Mouse (Mus musculus) bone marrow macrophage, adult 2 months (primary cell): ENCODE data around the gene Gpr62.

Source experiments
- CTCF ChIP-seq: IDR thresholded peaks from 2 replicates; pipeline ENCODE4 v1.5.1; 2012; ENCODE audit warnings: low read depth, mild to moderate bottlenecking, low read length, moderate library complexity
- POLR2A ChIP-seq: IDR thresholded peaks from 2 replicates; pipeline ENCODE4 v1.6.1; 2012; ENCODE audit warnings: mild to moderate bottlenecking, low read depth, low read length, borderline replicate concordance

DNA sequence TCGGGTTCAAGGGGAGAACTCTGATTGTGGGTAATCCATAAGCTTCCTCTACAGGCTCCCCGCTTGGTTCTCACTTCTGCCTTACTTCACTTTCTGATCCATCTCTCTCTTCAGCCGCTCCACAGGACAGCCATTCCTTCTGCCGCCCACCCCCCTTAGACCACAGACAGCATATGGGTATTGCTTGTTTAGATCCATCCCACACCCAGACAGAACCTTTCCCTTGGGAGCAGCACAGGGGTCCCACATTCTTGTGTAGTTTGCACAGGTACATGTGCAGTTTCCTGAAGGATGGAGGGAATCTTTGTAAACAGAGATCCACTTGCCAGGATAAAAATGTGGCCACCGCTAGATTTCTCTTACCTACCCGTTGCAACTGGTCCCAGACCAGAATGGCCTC lies 13.4 kb downstream of the Gpr62 start:
- no peak for TF ChIP-seq CTCF
- no peak for TF ChIP-seq POLR2A
